Mouse (Mus musculus) monocyte, adult 5-6 weeks (primary cell): ENCODE data around the gene Myl6. TPM values are rescaled to one million over a fixed set of nuclear protein-coding genes. Genes with fewer than 3 reads are reported as not detected.

Source experiments
- ATAC-seq: fragments of 153-309, 156-312 bp; replicated peaks from 2 replicates; pipeline ENCODE4 v1.8.0; 2017; ENCODE audit warnings: mild to moderate bottlenecking; ENCODE audit not compliant: low TSS enrichment, insufficient number of reproducible peaks, severe bottlenecking, poor library complexity, low FRiP score
- total RNA-seq: library from RNA; stranded (forward); fragments of 200-1000, 200-491, 200-594 nt; gene quantifications from 3 replicates; pipeline ENCODE4 v1.2.3, GENCODE M21; 2017

The Myl6 gene
- 2,131 to 2,768 TPM (median 2,315 TPM) in 3 replicates for total RNA-seq

DNA sequence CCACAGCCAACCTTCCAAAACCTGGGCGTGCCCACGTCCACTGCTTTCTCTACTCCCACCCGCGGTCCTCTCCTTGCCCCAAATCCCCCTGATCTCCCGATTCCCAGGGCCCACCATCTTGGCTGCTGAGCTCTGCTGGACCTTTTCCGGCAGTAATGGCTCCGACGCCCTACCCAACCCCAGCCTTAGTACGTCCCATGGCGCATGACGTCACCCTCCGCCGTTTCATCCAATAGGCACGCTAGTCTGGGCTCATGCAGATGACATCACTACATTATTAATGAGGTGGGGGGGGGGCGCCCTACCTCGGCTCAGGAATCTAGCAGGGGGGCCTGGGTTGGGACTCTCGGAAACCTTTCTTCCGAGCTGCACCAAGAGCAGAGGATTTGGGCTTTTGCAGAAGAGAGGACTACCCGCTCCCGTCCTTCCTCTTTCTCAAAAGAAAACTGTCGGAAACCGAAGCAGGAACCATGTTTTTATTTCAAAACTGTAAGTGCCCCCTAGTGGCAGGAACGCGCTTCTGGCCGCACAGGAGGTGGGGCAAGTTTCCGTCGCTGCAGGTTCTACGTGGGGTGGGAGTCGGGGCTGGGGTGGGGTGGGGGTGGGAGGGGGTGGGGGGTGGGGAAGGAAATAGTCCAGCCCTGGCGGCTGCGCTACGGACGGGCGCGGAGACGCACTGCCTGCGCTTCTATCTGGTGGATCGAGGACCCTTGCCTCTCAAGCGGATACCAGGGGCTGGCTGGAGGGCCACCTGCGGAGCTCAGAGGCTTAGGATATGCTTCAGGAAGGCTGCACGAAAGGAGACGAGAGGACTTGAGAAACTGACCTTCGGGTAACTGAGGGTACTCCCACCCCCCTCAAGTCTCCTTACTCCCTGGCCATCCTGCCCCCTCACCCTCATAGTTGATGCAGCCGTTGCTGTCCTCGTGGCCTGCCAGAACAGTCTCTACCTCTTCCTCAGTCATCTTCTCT, at the start of gene Myl6:
Myl6 (minus strand) TSS at position 451 of the 972 bp plus-strand sequence.
- ATAC-seq: peak; percentile 66

DNA sequence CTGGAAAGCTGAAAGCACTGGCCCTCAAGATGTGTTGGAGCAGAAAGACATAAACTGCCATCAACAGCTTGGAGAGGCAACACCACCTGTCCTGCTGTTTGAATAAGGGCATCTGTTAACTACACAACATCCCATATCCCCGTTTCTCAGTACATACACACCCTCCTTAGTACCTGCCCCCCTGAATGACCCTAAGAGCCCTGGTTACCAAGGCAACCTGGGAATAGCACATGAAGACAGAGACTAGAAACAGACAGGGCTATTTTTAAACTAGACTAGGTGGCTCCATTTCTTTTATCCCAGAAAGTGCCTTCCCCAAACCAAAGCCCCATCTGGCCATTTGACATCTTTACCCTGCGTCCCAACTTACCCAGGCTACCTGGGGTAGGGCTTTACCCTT, 49.2 kb upstream of the Myl6 start:
- no peak for ATAC-seq

DNA sequence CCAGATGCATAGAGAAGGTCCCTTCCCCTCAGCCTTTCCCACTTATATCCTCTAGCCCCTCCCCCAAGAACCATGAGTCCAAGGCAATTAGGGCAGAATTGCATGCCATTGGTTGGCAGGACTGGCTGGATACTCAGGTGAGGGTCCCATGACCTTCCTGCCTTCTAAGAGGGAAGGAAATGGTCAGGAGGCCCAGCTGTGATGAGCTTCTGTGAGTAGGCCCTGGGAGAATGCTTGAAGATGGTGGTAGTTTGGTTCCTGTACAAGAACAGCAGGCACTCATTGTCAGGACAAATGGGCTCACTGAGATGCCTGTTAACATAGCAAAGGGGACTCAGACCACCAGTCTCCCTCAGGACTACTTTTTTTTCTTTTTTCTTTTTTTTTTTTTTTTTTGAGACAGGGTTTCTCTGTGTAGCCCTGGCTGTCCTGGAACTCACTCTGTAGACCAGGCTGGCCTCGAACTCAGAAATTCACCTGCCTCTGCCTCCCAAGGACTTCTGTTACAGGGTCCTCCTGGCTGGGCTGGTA, 44.5 kb upstream of the Myl6 start:
- ATAC-seq: no peak

DNA sequence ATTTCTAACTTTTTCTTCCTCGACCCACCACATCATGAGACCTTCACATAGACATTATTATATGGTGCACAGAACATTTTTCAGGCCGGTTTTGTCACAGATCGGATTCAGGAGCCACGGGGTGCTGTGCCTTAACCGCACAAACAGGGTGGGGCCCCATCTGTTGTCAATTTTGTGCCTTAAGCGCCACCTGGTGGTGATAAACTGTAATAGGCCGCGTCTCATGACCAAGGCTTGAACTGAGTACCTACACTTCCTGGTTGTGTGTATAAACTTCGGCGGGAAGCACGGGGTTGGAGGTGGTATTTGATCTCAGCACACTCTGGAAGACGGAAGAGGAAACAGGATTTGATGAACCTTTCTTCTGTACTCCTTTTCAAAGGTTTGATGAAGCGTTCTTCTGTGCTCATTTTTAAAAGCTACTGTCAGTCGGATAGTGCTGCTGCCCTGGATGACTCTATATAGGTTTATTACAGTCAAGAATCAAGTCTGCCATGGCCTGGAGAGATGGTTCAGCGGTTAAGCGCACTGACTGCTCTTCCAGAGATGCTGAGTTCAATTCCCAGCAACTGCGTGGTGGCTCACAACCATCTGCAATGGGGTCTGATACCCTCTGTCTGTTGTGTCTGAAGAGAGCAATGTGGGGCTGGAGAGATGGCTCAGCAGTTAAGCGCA, 42.5 kb upstream of the Myl6 start:
- ATAC-seq: peak; percentile 96

DNA sequence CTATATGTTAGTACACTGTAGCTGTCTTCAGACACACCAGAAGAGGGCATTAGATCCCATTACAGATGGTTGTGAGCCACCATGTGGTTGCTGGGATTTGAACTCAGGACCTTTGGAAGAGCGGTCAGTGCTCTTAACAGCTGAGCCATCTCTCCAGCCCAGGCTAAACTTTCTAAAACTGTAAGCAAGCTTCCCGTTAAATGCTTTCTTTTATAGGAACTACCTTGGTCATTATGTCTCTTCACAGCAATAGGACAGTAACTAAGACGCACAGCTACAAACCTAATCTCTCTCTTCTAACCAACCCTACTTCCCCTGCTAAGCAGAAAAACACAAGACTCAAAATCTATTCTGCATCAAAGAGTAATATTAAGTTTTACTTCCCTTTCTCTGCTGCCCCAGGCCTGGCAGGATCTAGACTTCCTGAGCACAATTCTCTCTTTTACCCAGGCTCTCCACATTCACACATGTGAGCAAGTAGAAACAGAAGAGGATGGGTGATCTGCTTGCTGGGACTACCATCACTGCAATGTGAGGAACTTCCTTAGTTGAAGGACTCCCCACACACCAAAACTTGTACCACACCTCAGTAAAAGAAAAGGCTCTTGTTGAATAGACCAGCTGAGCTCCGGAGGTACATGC, 41.8 kb upstream of the Myl6 start:
- peak; percentile 52 for ATAC-seq

DNA sequence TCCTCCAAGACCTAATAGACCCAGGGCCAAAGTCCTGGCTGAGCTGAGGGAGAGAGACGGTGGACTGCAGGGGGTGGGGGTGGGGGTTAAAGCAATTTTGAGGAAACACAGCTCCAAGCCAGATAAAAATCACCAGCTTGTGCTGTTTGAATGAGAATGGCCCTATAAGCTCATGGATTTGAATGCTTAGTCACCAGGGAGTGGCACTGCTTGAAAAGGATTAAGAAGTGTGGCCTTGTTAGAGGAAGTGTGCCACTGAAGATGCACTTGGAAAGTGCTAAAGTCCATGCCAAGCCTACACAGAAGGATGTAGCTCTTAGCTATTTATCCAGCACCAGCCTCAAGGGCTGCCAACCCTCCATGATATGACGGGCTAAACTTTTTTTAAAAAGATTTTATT, 41.3 kb upstream of the Myl6 start:
- no peak for ATAC-seq

DNA sequence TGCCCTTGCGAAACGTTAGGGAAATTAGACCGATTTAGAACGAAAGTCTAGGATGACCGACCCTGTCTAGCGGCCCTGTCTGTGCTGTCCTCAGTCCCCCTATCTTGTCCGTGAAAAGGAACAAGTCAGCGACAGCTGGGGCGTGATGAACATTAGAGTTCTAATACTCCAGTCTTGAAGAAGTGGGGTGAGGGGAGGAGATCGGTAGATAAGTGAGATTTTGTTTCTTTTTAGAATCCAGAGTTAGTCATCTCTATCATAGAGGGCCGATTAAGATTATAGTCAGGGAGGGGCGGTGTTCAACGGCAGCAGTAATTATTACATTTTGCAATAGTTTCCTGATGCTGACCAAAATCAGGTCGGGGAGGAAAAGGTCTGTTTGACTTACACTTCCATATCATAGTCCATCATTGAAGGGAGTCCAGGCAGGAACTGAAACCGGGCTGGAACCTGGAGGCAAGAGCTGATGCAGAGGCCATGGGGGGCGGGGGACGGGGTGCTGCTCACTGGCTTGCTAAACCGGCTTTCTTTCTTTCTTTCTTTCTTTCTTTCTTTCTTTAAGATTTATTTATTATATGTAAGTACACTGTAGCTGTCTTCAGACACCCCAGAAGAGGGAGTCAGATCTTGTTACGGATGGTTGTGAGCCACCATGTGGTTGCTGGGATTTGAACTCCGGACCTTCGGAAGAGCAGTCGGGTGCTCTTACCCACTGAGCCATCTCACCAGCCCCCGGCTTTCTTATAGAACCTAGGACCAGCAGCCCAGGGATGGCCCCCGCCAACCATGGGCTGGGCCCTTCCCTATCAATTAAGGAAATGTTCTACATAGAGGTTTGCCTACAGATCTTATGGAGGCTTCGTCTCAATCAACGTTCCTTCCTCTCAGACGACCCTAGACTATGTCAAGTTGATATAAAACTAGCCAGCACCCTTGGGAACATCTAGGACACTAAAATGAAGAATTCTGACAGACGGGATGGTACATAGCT, 32.7 kb upstream of the Myl6 start:
- no peak for ATAC-seq

DNA sequence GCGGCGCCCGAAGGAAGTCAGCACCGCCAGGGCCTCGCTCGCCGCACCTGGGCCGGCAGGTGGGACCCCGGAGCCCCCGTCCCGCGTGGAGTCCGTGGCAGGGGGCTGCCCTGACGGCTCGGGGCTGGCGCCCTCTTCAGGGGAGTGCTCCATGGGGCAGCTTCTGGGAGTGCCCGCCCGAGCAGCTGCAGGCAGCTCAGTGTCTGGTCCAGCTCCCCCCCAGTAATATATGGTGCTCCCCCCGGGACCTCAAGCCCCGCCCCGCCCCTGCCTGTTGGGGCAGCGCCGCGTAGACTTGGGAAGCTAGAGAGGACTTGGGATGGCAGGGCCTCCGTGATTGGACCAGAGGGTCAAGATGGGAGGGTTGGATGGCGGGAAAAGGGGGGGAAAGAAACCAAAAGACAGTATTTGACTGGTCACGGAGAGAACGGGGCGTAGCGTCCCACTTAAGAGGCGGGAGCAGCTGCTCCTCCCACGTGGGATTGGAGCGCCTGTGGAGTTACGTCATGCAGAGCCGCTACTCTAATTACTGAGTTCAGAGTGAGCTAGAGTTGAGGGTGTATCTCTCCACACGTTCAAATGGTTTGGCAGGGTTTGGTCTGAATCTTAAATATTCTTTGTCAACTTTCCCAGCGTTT, 31.8 kb upstream of the Myl6 start, which contains the start of gene Esyt1:
Esyt1 (minus strand) TSS at position 201 of the 638 bp plus-strand sequence.
- ATAC-seq: peak; percentile 93

DNA sequence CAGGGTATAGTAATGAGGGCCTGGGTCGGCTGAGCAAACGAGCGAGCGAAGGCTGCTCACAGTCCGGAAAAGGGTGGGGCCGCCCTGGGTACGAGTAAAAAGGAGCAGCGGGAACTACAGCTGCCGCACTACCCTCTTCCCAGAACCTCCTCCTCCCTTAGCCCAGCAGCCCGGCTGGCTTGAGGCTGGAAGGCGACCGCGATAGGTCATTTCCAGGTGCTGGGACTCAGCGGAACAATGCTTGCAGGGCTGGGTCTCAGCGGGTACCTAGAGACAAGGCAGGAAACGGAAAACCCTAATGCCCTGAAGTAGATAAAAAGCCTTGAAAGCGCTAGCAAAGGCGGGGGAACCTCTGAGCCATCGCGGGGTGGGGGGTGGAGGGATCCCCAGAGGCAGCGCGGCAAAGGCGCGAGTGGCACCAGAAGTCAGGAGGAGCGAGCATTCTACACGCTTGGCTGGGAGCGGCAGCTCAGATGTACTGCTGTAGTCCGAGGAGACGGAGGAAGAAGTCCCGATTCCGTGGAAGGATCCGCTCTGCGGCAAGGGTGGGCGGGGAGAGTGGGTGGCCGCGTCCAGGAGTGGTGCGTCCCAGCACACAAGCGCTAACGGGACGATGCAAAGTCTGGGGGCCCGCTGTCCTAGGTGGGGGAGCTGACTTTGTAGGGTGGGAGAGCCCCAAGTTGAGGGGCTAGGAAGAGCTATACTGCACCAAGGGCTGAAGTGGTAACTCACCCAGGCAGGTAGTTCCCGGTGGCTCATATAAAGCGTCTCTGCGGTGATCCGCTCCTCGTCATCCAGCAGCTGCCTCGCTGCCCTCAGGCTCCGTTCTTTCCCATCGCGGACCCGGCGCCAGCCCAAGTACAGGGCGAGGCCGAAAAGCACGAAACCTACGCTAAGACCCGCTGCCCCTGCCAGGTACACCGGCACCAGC, 31.1 kb upstream of the Myl6 start:
- ATAC-seq: no peak; the same call in 1 of the 2 replicates

DNA sequence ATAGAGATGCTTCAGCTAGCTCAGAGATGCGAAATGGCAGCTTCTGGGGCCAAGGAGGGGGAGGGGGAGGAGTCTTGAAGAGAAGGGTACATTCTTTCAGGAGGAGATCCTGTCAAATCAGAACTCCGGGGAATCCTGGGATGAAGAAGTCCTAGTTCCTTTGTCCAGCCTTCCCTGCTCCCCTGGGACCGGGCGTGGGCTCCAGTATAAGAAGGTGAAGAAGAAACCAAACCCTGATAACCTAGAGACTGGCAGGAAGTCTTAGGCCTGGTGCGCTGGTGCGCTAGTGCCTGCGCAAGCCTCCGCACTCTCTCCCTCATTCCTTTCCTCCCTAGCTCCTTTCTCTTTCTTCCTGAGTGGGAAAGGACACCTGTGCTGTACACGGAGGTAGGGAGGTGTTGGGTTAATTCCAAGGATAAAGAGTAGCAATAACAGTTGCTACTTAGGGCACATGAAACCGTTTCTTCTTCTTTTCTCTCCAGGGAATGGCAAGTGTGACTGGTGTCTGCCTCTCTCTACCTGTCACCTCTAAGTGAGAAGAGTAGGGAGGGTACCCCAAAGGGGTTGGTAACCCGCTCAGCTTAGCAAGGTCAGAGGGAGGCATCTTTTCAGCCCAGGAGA, 30.3 kb upstream of the Myl6 start:
- ATAC-seq: no peak

DNA sequence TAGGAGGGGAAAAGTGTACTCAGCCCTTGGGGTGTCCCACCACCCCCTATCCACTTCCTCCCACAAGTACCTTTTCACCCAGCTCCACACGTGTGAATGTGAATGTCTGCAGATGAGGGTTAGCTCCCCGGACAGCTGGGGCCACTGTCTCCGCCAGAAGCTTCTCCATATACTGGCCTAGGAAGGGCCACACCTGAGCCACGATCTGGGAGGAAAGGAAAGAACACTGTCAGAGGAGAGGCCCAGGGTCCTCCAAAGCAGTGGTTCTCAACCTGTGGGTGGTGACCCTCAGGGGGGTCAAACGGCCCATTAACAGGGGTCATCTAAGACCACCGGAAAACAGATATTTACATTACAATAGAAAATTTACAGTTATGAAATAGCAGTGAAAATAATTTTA, 28.4 kb upstream of the Myl6 start:
- ATAC-seq: no peak

DNA sequence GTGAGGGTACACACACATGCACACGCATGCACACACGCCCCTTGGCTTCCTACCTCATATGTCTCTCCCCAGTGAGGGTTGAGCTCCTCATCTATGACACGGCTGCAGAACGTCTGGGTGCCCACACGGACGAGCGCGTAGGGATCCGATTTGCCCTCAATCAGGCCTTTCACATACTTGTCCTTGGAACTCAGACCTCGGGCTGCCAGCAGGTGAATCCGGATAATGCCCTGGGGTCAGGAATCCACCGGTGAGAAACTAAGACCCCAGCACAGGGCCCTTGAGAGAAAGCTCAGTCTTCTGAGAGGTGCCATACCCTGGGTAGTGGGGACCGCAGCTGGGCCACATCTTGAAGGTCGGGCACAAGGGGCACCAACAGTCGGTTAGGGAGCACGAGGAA, 26.6 kb upstream of the Myl6 start:
- no peak for ATAC-seq

DNA sequence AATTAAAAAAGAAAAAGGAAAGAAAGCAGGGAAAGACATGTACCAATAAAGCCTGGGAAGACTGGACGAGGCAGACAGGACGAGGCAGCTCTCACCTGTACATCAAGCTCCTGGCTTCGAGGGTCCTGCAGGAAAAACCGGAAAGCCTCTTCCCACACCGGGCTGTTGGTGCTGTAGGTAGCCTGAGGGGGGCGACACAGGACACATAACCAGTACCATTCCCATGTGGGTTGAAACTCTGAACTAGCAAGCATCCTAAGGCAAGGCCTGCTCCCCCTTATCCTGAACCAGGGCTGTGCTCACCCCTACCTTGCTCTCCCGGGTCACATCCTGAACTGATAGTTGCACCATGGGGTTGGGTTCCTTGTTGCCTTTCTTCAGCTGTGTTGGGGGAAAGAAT, 24.9 kb upstream of the Myl6 start:
- ATAC-seq: 0 out of 2 replicates have a peak, but pooled peaks have one; percentile 32

DNA sequence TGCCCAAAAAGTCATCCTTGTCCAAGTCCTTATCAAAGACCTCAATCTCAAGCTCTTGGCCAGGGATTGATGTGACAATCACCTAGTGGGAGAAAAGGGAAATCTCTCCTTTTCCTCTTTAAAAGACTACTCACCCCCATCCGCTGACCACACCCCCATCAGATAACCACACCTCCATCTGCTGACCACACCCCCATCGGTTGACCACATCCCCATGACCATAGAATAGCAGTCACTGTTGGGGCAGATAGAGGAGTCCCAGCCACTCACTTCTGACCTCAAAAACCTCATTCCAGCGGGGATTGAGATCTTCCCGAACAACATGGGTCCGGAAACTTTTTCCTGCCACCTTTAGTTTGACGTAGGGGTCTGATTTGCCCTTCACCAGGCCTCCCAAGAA, 22.7 kb upstream of the Myl6 start:
- ATAC-seq: peak; percentile 73

DNA sequence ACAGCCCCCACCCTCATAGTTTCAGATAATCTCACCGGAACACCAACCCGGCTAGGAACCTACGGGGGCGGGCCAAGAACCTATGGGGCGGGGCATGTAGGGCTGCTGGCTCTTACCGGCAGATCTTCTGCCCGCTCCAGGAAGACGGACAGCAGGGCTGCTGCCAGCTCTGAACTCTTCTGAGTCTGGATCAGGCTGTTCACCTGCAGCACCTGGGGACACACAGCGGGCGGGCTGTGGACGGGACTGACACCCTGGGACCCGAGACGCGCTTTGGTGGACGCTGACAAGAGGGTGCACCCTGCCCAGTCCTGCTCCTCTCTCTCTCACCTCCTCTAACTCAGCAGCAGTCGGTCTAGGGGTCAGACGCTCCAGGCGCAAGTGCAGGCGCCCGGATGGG, 22.1 kb upstream of the Myl6 start:
- no peak for ATAC-seq

DNA sequence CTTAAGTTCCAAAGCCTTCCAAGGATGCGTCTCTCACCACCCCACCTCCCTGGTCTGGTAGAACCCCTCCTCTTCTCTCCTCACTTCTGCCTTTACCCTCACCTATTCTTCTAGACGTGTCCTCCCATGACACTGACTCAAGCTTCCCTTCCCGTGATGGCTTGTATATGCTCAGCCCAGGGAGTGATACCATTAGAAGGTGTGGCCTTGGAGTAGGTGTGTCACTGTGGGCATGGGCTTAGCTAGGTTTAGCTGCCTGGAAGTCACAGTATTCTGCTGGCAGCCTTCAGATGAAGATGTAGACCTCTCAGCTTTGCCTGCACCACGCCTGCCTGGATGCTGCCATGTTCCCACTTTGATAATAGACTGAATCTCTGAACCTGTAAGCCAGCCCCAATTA, 21.1 kb upstream of the Myl6 start:
- no peak for ATAC-seq
